8 mouse cellular contexts compared by ENCODE assay signal in genomic region chr10:81379183-81379553, GRCm38 (mm10). TPM values are rescaled to one million over a fixed set of nuclear protein-coding genes. Genes with fewer than 3 reads are reported as not detected.
DNase-seq lines count a peak whose midpoint lies in the region; ATAC-seq and TF ChIP-seq lines count a peak whose summit lies in the region.

No protein-coding gene starts in this region.

- TF ChIP-seq CTCF in thymus, adult 2 months (IDR thresholded peaks at IDR 0.05; ENCODE audit: borderline replicate concordance, control insufficient read depth, extremely low read depth, insufficient read depth, low read length, poor library complexity) = no peak

- no peak for ATAC-seq in erythroblast, adult 5-6 weeks (replicated peaks; ENCODE audit: low FRiP score, poor library complexity, severe bottlenecking)
- no peak for ATAC-seq in liver, embryonic 13.5 days (ENCODE audit: low read depth)

- no peaks in the 10 kb centered on the region for H3K9me3 ChIP-seq in erythroblast, embryonic 14.5 days (ENCODE audit: control insufficient read depth, low read length)
- H3K9me3 ChIP-seq in liver, embryonic 13.5 days (replicated peaks) = no peaks in the 10 kb centered on the region

- WGBS in thymus, adult 2 months = 61% methylated on average over 3 of the region's 3 CpGs
- 56% methylated on average over 3 of the region's 3 CpGs for WGBS in liver, embryonic 13.5 days (ENCODE audit: insufficient replicate concordance)

- H3K4me2 ChIP-seq in liver, embryonic 13.5 days = peak overlapping the region; percentile 82

- peak overlapping the region; percentile 87 for H3K9ac ChIP-seq in liver, embryonic 13.5 days

- H3K27ac ChIP-seq in thymus, adult 2 months (ENCODE audit: control insufficient read depth, insufficient read depth, low read length) = peak overlapping the region; percentile 36; the same call in 1 of the 2 replicates
- H3K27ac ChIP-seq in liver, embryonic 13.5 days = peak overlapping the region; percentile 99

- no peak for DNase-seq in thymus, adult 2 months
- DNase-seq in thymus, postnatal 10 days (ENCODE audit: low spot score in 2 of 2) = no peak
- no peak for DNase-seq in liver, embryonic 13.5 days
- DNase-seq in right cerebral cortex, adult 2 months (ENCODE audit: low spot score in 2 of 2) = no peak
- no peak for DNase-seq in frontal cortex, adult 2 months (ENCODE audit: extremely low spot score in 1 of 2, low spot score in 1 of 2)
- no peak for DNase-seq in layer of hippocampus, postnatal 14 days (ENCODE audit: low spot score in 2 of 2)

- peaks cover 82% of the 10 kb centered on the region for H3K4me1 ChIP-seq in erythroblast, embryonic 14.5 days (ENCODE audit: control insufficient read depth)
- peaks cover 28% of the 10 kb centered on the region for H3K4me1 ChIP-seq in thymus, adult 2 months (replicated peaks; ENCODE audit: control insufficient read depth, insufficient read depth, low read length)
- H3K4me1 ChIP-seq in liver, embryonic 13.5 days (replicated peaks) = peaks cover 82% of the 10 kb centered on the region

- H3K4me3 ChIP-seq in erythroblast, embryonic 14.5 days (replicated peaks) = peak overlapping the region; percentile 90
- H3K4me3 ChIP-seq in thymus, adult 2 months (ENCODE audit: control insufficient read depth, insufficient read depth, low read length) = peak overlapping the region; percentile 59
- peak overlapping the region; percentile 69 for H3K4me3 ChIP-seq in liver, embryonic 13.5 days (replicated peaks)

- H3K36me3 ChIP-seq in erythroblast, embryonic 14.5 days (ENCODE audit: control insufficient read depth) = peaks cover 49% of the 10 kb centered on the region
- H3K36me3 ChIP-seq in thymus, adult 2 months (ENCODE audit: control insufficient read depth, insufficient read depth, low read length) = no peaks in the 10 kb centered on the region
- peaks cover 22% of the 10 kb centered on the region for H3K36me3 ChIP-seq in liver, embryonic 13.5 days

- no peak for TF ChIP-seq POLR2A in thymus, adult 2 months (IDR thresholded peaks at IDR 0.05; ENCODE audit: control insufficient read depth, extremely low read depth, insufficient read depth, low read length, poor library complexity)

- no peaks in the 10 kb centered on the region for H3K27me3 ChIP-seq in erythroblast, embryonic 14.5 days (ENCODE audit: control insufficient read depth)
- no peaks in the 10 kb centered on the region for H3K27me3 ChIP-seq in thymus, adult 2 months (ENCODE audit: control insufficient read depth, insufficient read depth, low read length)
- no peaks in the 10 kb centered on the region for H3K27me3 ChIP-seq in liver, embryonic 13.5 days

RNA-seq across cellular contexts. Expression of gene Fzr1, which starts 0.9 kb away (rescaled TPM):
- polyA plus RNA-seq in erythroblast, embryonic 14.5 days (2012) = 62.5 and 67.4 TPM in 2 replicates
- total RNA-seq in erythroblast, adult 5-6 weeks (2015; ENCODE audit: low replicate concordance) = 286 and 325 TPM in 2 replicates
- total RNA-seq in erythroblast, adult 5-6 weeks (2017; ENCODE audit: low replicate concordance) = 463 and 486 TPM in 2 replicates
- 181 and 201 TPM in 2 replicates for polyA plus RNA-seq in thymus, adult 2 months (2012; rRNA removed)
- 89.5 and 94.1 TPM in 2 replicates for polyA plus RNA-seq in liver, embryonic 13.5 days (2015; fragmentation: Nextera tagmentation; extraction: Ambion mirVana)
- polyA plus RNA-seq in frontal cortex, adult 2 months (2012; rRNA removed) = 66.9 and 71.6 TPM in 2 replicates
- 10 to 100 TPM; 68.6 to 73.2 TPM for total RNA-seq in layer of hippocampus, postnatal 14 days (2021)

RNA-seq across cellular contexts. Expression of gene Dohh, which starts 5.1 kb away (rescaled TPM):
- polyA plus RNA-seq in erythroblast, embryonic 14.5 days (2012) = 29.2 and 34.1 TPM in 2 replicates
- 10.4 and 11.7 TPM in 2 replicates for total RNA-seq in erythroblast, adult 5-6 weeks (2015; ENCODE audit: low replicate concordance)
- 32.5 and 33.7 TPM in 2 replicates for total RNA-seq in erythroblast, adult 5-6 weeks (2017; ENCODE audit: low replicate concordance)
- 119 and 123 TPM in 2 replicates for polyA plus RNA-seq in thymus, adult 2 months (2012; rRNA removed)
- 61.1 and 68.7 TPM in 2 replicates for polyA plus RNA-seq in liver, embryonic 13.5 days (2015; fragmentation: Nextera tagmentation; extraction: Ambion mirVana)
- 92.2 and 105 TPM in 2 replicates for polyA plus RNA-seq in frontal cortex, adult 2 months (2012; rRNA removed)
- total RNA-seq in layer of hippocampus, postnatal 14 days (2021) = 10 to 100 TPM; 73.7 to 74.3 TPM

RNA-seq across cellular contexts. Expression of gene Gm48551, which starts 5.1 kb away (rescaled TPM):
- polyA plus RNA-seq in erythroblast, embryonic 14.5 days (2012) = 0.08 and 0.20 TPM in 2 replicates
- total RNA-seq in erythroblast, adult 5-6 weeks (2015; ENCODE audit: low replicate concordance) = 2.5 and 3.7 TPM in 2 replicates
- total RNA-seq in erythroblast, adult 5-6 weeks (2017; ENCODE audit: low replicate concordance) = 1.3 TPM in 1 of 2 replicates, not detected in the other
- polyA plus RNA-seq in thymus, adult 2 months (2012; rRNA removed) = 4.1 and 5.3 TPM in 2 replicates
- 0.86 and 0.89 TPM in 2 replicates for polyA plus RNA-seq in liver, embryonic 13.5 days (2015; fragmentation: Nextera tagmentation; extraction: Ambion mirVana)
- polyA plus RNA-seq in frontal cortex, adult 2 months (2012; rRNA removed) = 6.9 and 8.9 TPM in 2 replicates
- 1 to 10 TPM; 3.1 to 4.5 TPM for total RNA-seq in layer of hippocampus, postnatal 14 days (2021)

RNA-seq across cellular contexts. Expression of gene Gm48552, which starts 9.6 kb away (rescaled TPM):
- 0.26 and 0.80 TPM in 2 replicates for polyA plus RNA-seq in erythroblast, embryonic 14.5 days (2012)
- total RNA-seq in erythroblast, adult 5-6 weeks (2015; ENCODE audit: low replicate concordance) = not detected in 2 replicates
- 5.6 TPM in 1 of 2 replicates, not detected in the other for total RNA-seq in erythroblast, adult 5-6 weeks (2017; ENCODE audit: low replicate concordance)
- polyA plus RNA-seq in thymus, adult 2 months (2012; rRNA removed) = 7.5 and 8.4 TPM in 2 replicates
- polyA plus RNA-seq in liver, embryonic 13.5 days (2015; fragmentation: Nextera tagmentation; extraction: Ambion mirVana) = 0.93 TPM in 1 of 2 replicates, not detected in the other
- 7.4 and 10.1 TPM in 2 replicates for polyA plus RNA-seq in frontal cortex, adult 2 months (2012; rRNA removed)
- total RNA-seq in layer of hippocampus, postnatal 14 days (2021) = 1 to 10 TPM; 2.8 to 5.4 TPM

RNA-seq across cellular contexts. Expression of gene 4930404N11Rik, which starts 13.6 kb away (rescaled TPM):
- polyA plus RNA-seq in erythroblast, embryonic 14.5 days (2012) = 3.2 and 5.6 TPM in 2 replicates
- total RNA-seq in erythroblast, adult 5-6 weeks (2015; ENCODE audit: low replicate concordance) = 15.6 and 27.0 TPM in 2 replicates
- 35.7 and 41.5 TPM in 2 replicates for total RNA-seq in erythroblast, adult 5-6 weeks (2017; ENCODE audit: low replicate concordance)
- polyA plus RNA-seq in thymus, adult 2 months (2012; rRNA removed) = 12.7 TPM in 2 replicates
- polyA plus RNA-seq in liver, embryonic 13.5 days (2015; fragmentation: Nextera tagmentation; extraction: Ambion mirVana) = 1.2 and 1.4 TPM in 2 replicates
- 0.67 and 0.68 TPM in 2 replicates for polyA plus RNA-seq in frontal cortex, adult 2 months (2012; rRNA removed)
- total RNA-seq in layer of hippocampus, postnatal 14 days (2021) = 1 to 10 TPM in 1 of 2 experiments, under 1 TPM in 1; 0.92 to 1.0 TPM
